Mouse (Mus musculus): ENCODE measurements around the gene Afdn.

DNA sequence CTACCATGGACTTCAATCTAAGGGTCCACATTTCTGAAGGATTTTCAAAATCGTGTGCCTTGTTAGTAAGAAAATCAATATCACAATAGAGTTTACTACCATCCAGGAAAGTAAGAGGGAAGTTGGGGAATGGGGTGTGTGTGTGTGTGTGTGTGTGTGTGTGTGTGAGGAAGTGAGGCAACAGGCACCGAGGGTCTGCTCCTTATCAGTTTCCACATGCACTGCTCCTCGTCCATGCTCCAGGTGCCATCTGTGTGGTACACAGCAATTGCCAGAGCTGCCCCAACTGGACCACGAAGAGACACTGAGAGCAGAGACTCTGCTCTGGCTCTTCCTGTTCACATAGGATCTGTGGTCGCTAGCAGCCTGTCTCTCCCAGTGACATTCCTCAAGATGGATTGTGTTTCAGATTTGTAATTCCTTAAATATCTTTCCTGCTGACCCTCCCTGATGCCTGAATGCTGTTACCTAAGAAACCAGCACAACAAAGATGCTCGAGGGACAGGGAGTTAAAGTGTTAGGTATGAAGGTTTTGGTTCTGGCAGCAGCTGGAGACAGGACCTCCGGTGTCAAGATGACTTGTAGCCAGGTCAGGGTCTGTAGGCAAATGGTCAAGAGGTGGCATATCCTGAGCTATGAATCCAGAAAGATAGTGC is 22.1 kb upstream of the Afdn start:
- TF ChIP-seq CTCF (IDR thresholded peaks at IDR 0.05; ENCODE audit: low read depth) (no peak), EP300 (optimal IDR thresholded peaks at IDR 0.05) (no peak)
